Mouse (Mus musculus) hindbrain, embryonic 11.5 days (tissue): ENCODE data around the gene Fam71b. TPM values are rescaled to one million over a fixed set of nuclear protein-coding genes. Genes with fewer than 3 reads are reported as not detected.

Experiments used
- ATAC-seq: fragments of 200-750 bp; cut with Nextera tagmentation; 2 replicates; pipeline ENCODE4 v1.8.0; 2017; ENCODE audit warnings: mild to moderate bottlenecking, moderate TSS enrichment, moderate library complexity; ENCODE audit not compliant: low FRiP score
- DNase-seq: peaks from one replicate; pipeline ENCODE4 v3.0.0-alpha.2; 2015; ENCODE audit warnings: low spot score
- H3K27ac ChIP-seq: fragments of 300-500 bp; sonication (generic); 2 replicates; pipeline ENCODE4 v1.5.1; 2014; ENCODE audit warnings: mild to moderate bottlenecking, low read depth, low read length
- H3K27me3 ChIP-seq: fragments of 300-500 bp; sonication (generic); 2 replicates; pipeline ENCODE4 v1.6.1; 2014; ENCODE audit warnings: mild to moderate bottlenecking, low read length, moderate library complexity, mixed read lengths; ENCODE audit not compliant: control insufficient read depth, insufficient read depth
- H3K36me3 ChIP-seq: fragments of 300-500 bp; sonication (generic); 2 replicates; pipeline ENCODE4 v1.6.1; 2014; ENCODE audit warnings: mild to moderate bottlenecking, low read length, moderate library complexity, mixed read lengths; ENCODE audit not compliant: control insufficient read depth, insufficient read depth
- H3K4me1 ChIP-seq: fragments of 300-500 bp; sonication (generic); replicated peaks from 2 replicates; pipeline ENCODE4 v1.6.1; 2014; ENCODE audit warnings: low read length, mixed read lengths; ENCODE audit not compliant: control insufficient read depth, insufficient read depth
- H3K4me2 ChIP-seq: fragments of 300-500 bp; sonication (generic); replicated peaks from 2 replicates; pipeline ENCODE4 v1.6.1; 2014; ENCODE audit warnings: mild to moderate bottlenecking, low read depth, low read length
- H3K4me3 ChIP-seq: fragments of 300-500 bp; sonication (generic); 2 replicates; pipeline ENCODE4 v1.5.1; 2014; ENCODE audit warnings: low read depth, low read length
- H3K9ac ChIP-seq: fragments of 300-500 bp; sonication (generic); 2 replicates; pipeline ENCODE4 v1.6.1; 2014; ENCODE audit warnings: low read depth, low read length
- H3K9me3 ChIP-seq: fragments of 300-500 bp; sonication (generic); 2 replicates; pipeline ENCODE4 v1.6.1; 2016; ENCODE audit warnings: low read length; ENCODE audit not compliant: control insufficient read depth
- WGBS: fragments of 180-500 bp; shearing (Covaris S2); extraction: QIAGEN DNeasy Blood & Tissue Kit; methylation state at CpG from one replicate; pipeline ENCODE4 v1.1.7; 2014; 5-methylcytosine and 5-hydroxymethylcytosine counted together
- polyA plus RNA-seq: library from polyadenylated mRNA; unstranded; fragments of >200 nt; fragmentation: Nextera tagmentation; extraction: Ambion mirVana; gene quantifications from 2 replicates; pipeline ENCODE4 v1.2.1, GENCODE M21; 2014

Gene Fam71b
- not detected in 2 replicates for polyA plus RNA-seq

- ATAC-seq (no peak), DNase-seq (no peak)
- H3K4me1 ChIP-seq, result no peaks in the 10 kb centered on the region
- H3K27ac ChIP-seq, result no peak within 1 kb of the TSS
- H3K4me2 ChIP-seq, result no peak within 1 kb of the TSS
- no peak within 1 kb of the TSS for H3K4me3 ChIP-seq
- H3K27me3 ChIP-seq, result no peaks in the 10 kb centered on the region
- WGBS, result 79% methylated on average over 13 of the region's 13 CpGs
- H3K9me3 ChIP-seq, result no peaks in the 10 kb centered on the region
- no peaks in the 10 kb centered on the region for H3K36me3 ChIP-seq
- H3K9ac ChIP-seq, result no peak within 1 kb of the TSS
These were observed at the start of gene Fam71b for GRCm38 (mm10) chr11:46396167-46396859. TSS of gene Fam71b (plus strand) at chr11:46396559.

- H3K36me3 ChIP-seq, result no peaks in the 10 kb centered on the region
- DNase-seq (no peak), ATAC-seq (no peak)
- H3K4me2 ChIP-seq, result no peak overlapping the region
- no peak overlapping the region for H3K4me3 ChIP-seq
- H3K27ac ChIP-seq, result no peak overlapping the region
- WGBS, result 89% methylated on average over 5 of the region's 5 CpGs
- H3K9me3 ChIP-seq, result no peaks in the 10 kb centered on the region
- no peak overlapping the region for H3K9ac ChIP-seq
- no peaks in the 10 kb centered on the region for H3K4me1 ChIP-seq
- H3K27me3 ChIP-seq, result no peaks in the 10 kb centered on the region
These were observed 48.6 kb upstream of the Fam71b start for GRCm38 (mm10) chr11:46347756-46348155.

- ATAC-seq (no peak), DNase-seq (no peak)
- no peak overlapping the region for H3K9ac ChIP-seq
- H3K27ac ChIP-seq, result no peak overlapping the region
- no peak overlapping the region for H3K4me2 ChIP-seq
- H3K36me3 ChIP-seq, result no peaks in the 10 kb centered on the region
- no peaks in the 10 kb centered on the region for H3K27me3 ChIP-seq
- H3K4me3 ChIP-seq, result no peak overlapping the region
- 85% methylated on average over 3 of the region's 3 CpGs for WGBS
- no peaks in the 10 kb centered on the region for H3K4me1 ChIP-seq
- H3K9me3 ChIP-seq, result no peaks in the 10 kb centered on the region
These were observed 47.9 kb upstream of the Fam71b start for GRCm38 (mm10) chr11:46348416-46348815.

- Histone ChIP-seq H3K27me3 (no peaks in the 10 kb centered on the region), H3K4me2 (no peak overlapping the region), H3K9me3 (no peaks in the 10 kb centered on the region), H3K27ac (no peak overlapping the region), H3K9ac (no peak overlapping the region), H3K4me1 (no peaks in the 10 kb centered on the region), H3K4me3 (no peak overlapping the region), H3K36me3 (no peaks in the 10 kb centered on the region)
- ATAC-seq, result no peak
- WGBS, result 63% methylated on average over 2 of the region's 2 CpGs
- DNase-seq, result no peak
These were observed 46.5 kb upstream of the Fam71b start for GRCm38 (mm10) chr11:46349681-46350410.

GRCm38 (mm10) chr11:46358369-46358768 is 38.0 kb upstream of the Fam71b start:
- Histone ChIP-seq H3K4me1 (no peaks in the 10 kb centered on the region), H3K9ac (no peak overlapping the region), H3K36me3 (no peaks in the 10 kb centered on the region), H3K4me3 (no peak overlapping the region), H3K27ac (no peak overlapping the region), H3K4me2 (no peak overlapping the region), H3K27me3 (no peaks in the 10 kb centered on the region), H3K9me3 (no peaks in the 10 kb centered on the region)
- WGBS, result 86% methylated on average over 1 of the region's 1 CpGs
- DNase-seq, result no peak
- no peak for ATAC-seq

- H3K9me3 ChIP-seq, result no peaks in the 10 kb centered on the region
- H3K36me3 ChIP-seq, result no peaks in the 10 kb centered on the region
- 83% methylated on average over 2 of the region's 2 CpGs for WGBS
- ATAC-seq (no peak), DNase-seq (peak; percentile 30)
- no peaks in the 10 kb centered on the region for H3K4me1 ChIP-seq
- H3K9ac ChIP-seq, result no peak overlapping the region
- H3K27ac ChIP-seq, result no peak overlapping the region
- no peak overlapping the region for H3K4me3 ChIP-seq
- no peak overlapping the region for H3K4me2 ChIP-seq
- no peaks in the 10 kb centered on the region for H3K27me3 ChIP-seq
These were observed 35.2 kb upstream of the Fam71b start for GRCm38 (mm10) chr11:46360991-46361665.

- Histone ChIP-seq H3K4me1 (no peaks in the 10 kb centered on the region), H3K27me3 (no peaks in the 10 kb centered on the region), H3K4me3 (no peak overlapping the region), H3K27ac (no peak overlapping the region), H3K9ac (no peak overlapping the region), H3K4me2 (no peak overlapping the region), H3K36me3 (no peaks in the 10 kb centered on the region), H3K9me3 (no peaks in the 10 kb centered on the region)
- ATAC-seq, result no peak
- WGBS, result 92% methylated on average over 18 of the region's 18 CpGs
- DNase-seq, result no peak
These were observed 34.0 kb upstream of the Fam71b start for GRCm38 (mm10) chr11:46362061-46363022.

- no peaks in the 10 kb centered on the region for H3K4me1 ChIP-seq
- no peaks in the 10 kb centered on the region for H3K27me3 ChIP-seq
- H3K4me3 ChIP-seq, result no peak overlapping the region
- no peaks in the 10 kb centered on the region for H3K36me3 ChIP-seq
- H3K9me3 ChIP-seq, result no peaks in the 10 kb centered on the region
- 93% methylated on average over 9 of the region's 9 CpGs for WGBS
- no peak overlapping the region for H3K27ac ChIP-seq
- ATAC-seq (no peak), DNase-seq (no peak)
- no peak overlapping the region for H3K9ac ChIP-seq
- no peak overlapping the region for H3K4me2 ChIP-seq
These were observed 32.5 kb upstream of the Fam71b start for GRCm38 (mm10) chr11:46363864-46364263.
